Mouse (Mus musculus): ENCODE measurements around the gene Rasgrp1. TPM values are rescaled to one million over a fixed set of nuclear protein-coding genes. Genes with fewer than 3 reads are reported as not detected.

Gene Rasgrp1
- polyA plus RNA-seq, 1 experiment from 2014 or later, result 0.75 TPM

- ATAC-seq, result peak; percentile 61; the same call in 1 of the 2 replicates
These were observed 78.9 kb downstream of the Rasgrp1 start for GRCm38 (mm10) chr2:117263786-117264408.

GRCm38 (mm10) chr2:117262184-117262583 is 80.6 kb downstream of the Rasgrp1 start:
- Histone ChIP-seq H3K9me3 (no peaks in the 10 kb centered on the region), H3K27me3 (replicated peaks) (no peaks in the 10 kb centered on the region), H3K36me3 (0 out of 2 replicates have a peak, but pooled peaks cover 6% of the 10 kb centered on the region), H3K9ac (no peak overlapping the region), H3K4me3 (replicated peaks) (no peak overlapping the region), H3K4me1 (replicated peaks) (no peaks in the 10 kb centered on the region), H3K27ac (no peak overlapping the region), H3K4me2 (replicated peaks) (no peak overlapping the region)
- no peak for ATAC-seq
- WGBS, result 87% methylated on average over 5 of the region's 5 CpGs

More at GRCm38 (mm10) chr2:117263786-117264408, 78.9 kb downstream of the Rasgrp1 start:
- WGBS, result 68% methylated on average over 11 of the region's 11 CpGs
- Histone ChIP-seq H3K36me3 (peaks cover 14% of the 10 kb centered on the region; the same call in 1 of the 2 replicates), H3K4me3 (replicated peaks) (no peak overlapping the region), H3K9me3 (no peaks in the 10 kb centered on the region), H3K9ac (no peak overlapping the region), H3K27me3 (replicated peaks) (no peaks in the 10 kb centered on the region), H3K4me2 (replicated peaks) (no peak overlapping the region), H3K27ac (no peak overlapping the region), H3K4me1 (replicated peaks) (no peaks in the 10 kb centered on the region)

- no peak overlapping the region for H3K27ac ChIP-seq
- ATAC-seq, result no peak
- H3K4me3 ChIP-seq (replicated peaks), result no peak overlapping the region
- no peak overlapping the region for H3K4me2 ChIP-seq (replicated peaks)
- H3K9me3 ChIP-seq, result no peaks in the 10 kb centered on the region
- no peaks in the 10 kb centered on the region for H3K36me3 ChIP-seq
- H3K9ac ChIP-seq, result no peak overlapping the region
- 93% methylated on average over 1 of the region's 1 CpGs for WGBS
- H3K4me1 ChIP-seq (replicated peaks), result no peaks in the 10 kb centered on the region
- no peaks in the 10 kb centered on the region for H3K27me3 ChIP-seq (replicated peaks)
These were observed 85.2 kb downstream of the Rasgrp1 start for GRCm38 (mm10) chr2:117257617-117258016.

GRCm38 (mm10) chr2:117255415-117255814 is 87.4 kb downstream of the Rasgrp1 start:
- no peak overlapping the region for H3K4me2 ChIP-seq (replicated peaks)
- no peak overlapping the region for H3K9ac ChIP-seq
- H3K4me3 ChIP-seq (replicated peaks), result no peak overlapping the region
- H3K4me1 ChIP-seq (replicated peaks), result no peaks in the 10 kb centered on the region; the same call in 1 of the 2 replicates
- no peaks in the 10 kb centered on the region for H3K9me3 ChIP-seq
- H3K36me3 ChIP-seq, result no peaks in the 10 kb centered on the region
- WGBS, result 81% methylated on average over 2 of the region's 2 CpGs
- no peak for ATAC-seq
- no peaks in the 10 kb centered on the region for H3K27me3 ChIP-seq (replicated peaks)
- H3K27ac ChIP-seq, result no peak overlapping the region

- ATAC-seq, result peak; percentile 80
- Histone ChIP-seq H3K27me3 (replicated peaks) (no peaks in the 10 kb centered on the region), H3K36me3 (no peaks in the 10 kb centered on the region), H3K4me2 (replicated peaks) (peak overlapping the region; percentile 71), H3K9me3 (no peaks in the 10 kb centered on the region), H3K27ac (peak overlapping the region; percentile 85; the same call in 1 of the 2 replicates), H3K4me1 (replicated peaks) (no peaks in the 10 kb centered on the region; the same call in 1 of the 2 replicates), H3K4me3 (replicated peaks) (peak overlapping the region; percentile 95), H3K9ac (peak overlapping the region; percentile 99)
- WGBS, result 0% methylated on average over 24 of the region's 24 CpGs
These were observed 92.7 kb downstream of the Rasgrp1 start for GRCm38 (mm10) chr2:117250001-117250510.

- no peaks in the 10 kb centered on the region; the same call in 1 of the 2 replicates for H3K4me1 ChIP-seq (replicated peaks)
- H3K9me3 ChIP-seq, result no peaks in the 10 kb centered on the region
- H3K27me3 ChIP-seq (replicated peaks), result no peaks in the 10 kb centered on the region
- H3K36me3 ChIP-seq, result no peaks in the 10 kb centered on the region
- peak within 1 kb of the TSS; percentile 99 for H3K9ac ChIP-seq
- ATAC-seq, result peak; percentile 97
- peak within 1 kb of the TSS; percentile 95 for H3K4me3 ChIP-seq (replicated peaks)
- peak within 1 kb of the TSS; percentile 85 for H3K27ac ChIP-seq
- peak within 1 kb of the TSS; percentile 71 for H3K4me2 ChIP-seq (replicated peaks)
- whole genome bisulfite sequencing, result 0% methylated on average over 33 of the region's 33 CpGs
These were observed 93.4 kb downstream of the Rasgrp1 start, which contains the start of gene Fam98b for GRCm38 (mm10) chr2:117249255-117250000. Gene Fam98b, plus strand, starts transcription at chr2:117249739.

GRCm38 (mm10) chr2:117241953-117242352 is 100.8 kb downstream of the Rasgrp1 start:
- Histone ChIP-seq H3K4me1 (replicated peaks) (no peaks in the 10 kb centered on the region), H3K4me2 (replicated peaks) (no peak overlapping the region), H3K4me3 (replicated peaks) (no peak overlapping the region), H3K9ac (no peak overlapping the region), H3K27me3 (replicated peaks) (no peaks in the 10 kb centered on the region), H3K9me3 (no peaks in the 10 kb centered on the region), H3K36me3 (no peaks in the 10 kb centered on the region), H3K27ac (no peak overlapping the region)
- ATAC-seq, result no peak
- 82% methylated on average over 4 of the region's 4 CpGs for WGBS

GRCm38 (mm10) chr2:117231257-117231656 is 111.5 kb downstream of the Rasgrp1 start:
- peak; percentile 86 for ATAC-seq
- H3K4me3 ChIP-seq (replicated peaks), result no peak overlapping the region

GRCm38 (mm10) chr2:117230261-117230660 is 112.5 kb downstream of the Rasgrp1 start:
- Histone ChIP-seq H3K9ac (no peak overlapping the region), H3K27me3 (replicated peaks) (no peaks in the 10 kb centered on the region), H3K36me3 (no peaks in the 10 kb centered on the region), H3K4me1 (replicated peaks) (no peaks in the 10 kb centered on the region), H3K4me2 (replicated peaks) (no peak overlapping the region), H3K4me3 (replicated peaks) (no peak overlapping the region), H3K27ac (no peak overlapping the region), H3K9me3 (no peaks in the 10 kb centered on the region)
- WGBS, result 78% methylated on average over 7 of the region's 7 CpGs
- ATAC-seq, result no peak

More at GRCm38 (mm10) chr2:117231257-117231656, 111.5 kb downstream of the Rasgrp1 start:
- Histone ChIP-seq H3K36me3 (no peaks in the 10 kb centered on the region), H3K27me3 (replicated peaks) (no peaks in the 10 kb centered on the region), H3K9me3 (no peaks in the 10 kb centered on the region), H3K9ac (no peak overlapping the region), H3K4me1 (replicated peaks) (no peaks in the 10 kb centered on the region), H3K4me2 (replicated peaks) (no peak overlapping the region), H3K27ac (no peak overlapping the region)
- 5% methylated on average over 13 of the region's 13 CpGs for WGBS

Other genes starting within 250 kb of the Rasgrp1 start
- gene Spred1, start 221.6 kb downstream of the Rasgrp1 start, polyA plus RNA-seq (2015; fragmentation: Nextera tagmentation; extraction: Ambion mirVana), result 10.1 and 13.0 TPM in 2 replicates
- gene Fam98b, start 93.3 kb downstream of the Rasgrp1 start, polyA plus RNA-seq (2015; fragmentation: Nextera tagmentation; extraction: Ambion mirVana), result 8.2 and 8.5 TPM in 2 replicates

All from intestine, embryonic 15.5 days (tissue).